Mouse (Mus musculus) ES-Bruce4 (cell line): ENCODE results near the gene March9. TPM values are rescaled to one million over a fixed set of nuclear protein-coding genes. Genes with fewer than 3 reads are reported as not detected.
"Not testable (repeated sequence)": the region's sequence is repeated elsewhere in the genome, so short reads cannot be mapped to it uniquely, and the experiment has no call there.

Experiments used
- H3K27ac ChIP-seq: 2 replicates; pipeline ENCODE4 v1.5.1; 2012; ENCODE audit warnings: low read length, inconsistent platforms; ENCODE audit not compliant: insufficient read depth
- H3K27me3 ChIP-seq: 2 replicates; pipeline ENCODE4 v1.6.1; 2012; ENCODE audit warnings: mild to moderate bottlenecking, low read length, inconsistent platforms; ENCODE audit not compliant: control insufficient read depth, poor library complexity, insufficient read depth, severe bottlenecking
- H3K36me3 ChIP-seq: 2 replicates; pipeline ENCODE4 v1.6.1; 2012; ENCODE audit warnings: inconsistent platforms, mild to moderate bottlenecking, low read length, moderate library complexity; ENCODE audit not compliant: control insufficient read depth, poor library complexity, insufficient read depth, severe bottlenecking
- H3K4me1 ChIP-seq: one replicate; pipeline ENCODE4 v1.8.1; 2011; ENCODE audit warnings: low read length; ENCODE audit not compliant: control insufficient read depth, insufficient read depth
- H3K4me3 ChIP-seq: 2 replicates; pipeline ENCODE4 v1.5.1; 2011; ENCODE audit warnings: low read depth, mild to moderate bottlenecking, low read length
- H3K9ac ChIP-seq: 2 replicates; pipeline ENCODE4 v1.6.1; 2012; ENCODE audit warnings: low read depth, mild to moderate bottlenecking, inconsistent platforms; ENCODE audit not compliant: poor library complexity, severe bottlenecking
- H3K9me3 ChIP-seq: replicated peaks from 2 replicates; pipeline ENCODE4 v1.6.1; 2012; ENCODE audit warnings: mild to moderate bottlenecking, low read length, inconsistent platforms; ENCODE audit not compliant: control insufficient read depth, poor library complexity, insufficient read depth, severe bottlenecking
- CTCF ChIP-seq: IDR thresholded peaks from one replicate; pipeline ENCODE4 v1.8.1; 2011; ENCODE audit warnings: low read depth, low read length
- EP300 ChIP-seq: IDR thresholded peaks from 2 replicates; pipeline ENCODE4 v1.6.1; 2011; ENCODE audit warnings: low read depth, low read length; ENCODE audit not compliant: insufficient read depth
- POLR2A ChIP-seq: IDR thresholded peaks from one replicate; pipeline ENCODE4 v1.8.1; 2011; ENCODE audit warnings: low read length; ENCODE audit not compliant: insufficient read depth
- polyA plus RNA-seq: library from polyadenylated mRNA; stranded (reverse); fragments of >200 nt; gene quantifications from 2 replicates; pipeline ENCODE4 v1.2.4, GENCODE M21; 2011; ENCODE audit warnings: low read depth; ENCODE audit not compliant: missing spikeins, insufficient read depth, insufficient read length

The March9 gene
- polyA plus RNA-seq, 1 experiment = 8.8 TPM

DNA sequence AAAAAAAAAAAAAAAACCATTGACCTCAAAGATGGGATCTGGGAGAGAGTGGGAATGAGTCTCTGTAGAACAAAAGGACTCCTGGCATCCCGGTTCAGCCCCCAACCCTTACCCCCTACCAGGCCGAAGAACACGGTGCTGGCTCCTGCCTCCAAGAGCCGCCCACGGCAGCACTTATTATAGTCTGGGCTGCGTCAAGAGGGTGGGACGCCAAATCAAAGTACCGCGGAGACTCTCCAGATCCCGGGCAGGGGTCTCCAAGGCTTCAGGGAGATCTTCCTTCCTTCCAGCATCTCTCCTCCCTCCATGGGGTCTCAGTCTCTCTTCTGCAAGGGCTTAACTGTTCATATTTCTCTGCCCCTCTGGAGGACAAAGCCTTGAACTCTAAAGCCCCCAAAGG lies 17.5 kb upstream of the March9 start:
- H3K27ac ChIP-seq = no peak overlapping the region
- peaks cover 15% of the 10 kb centered on the region for H3K27me3 ChIP-seq
- H3K4me1 ChIP-seq = no peaks in the 10 kb centered on the region
- H3K9ac ChIP-seq = no peak overlapping the region
- no peaks in the 10 kb centered on the region for H3K36me3 ChIP-seq
- H3K9me3 ChIP-seq = no peaks in the 10 kb centered on the region
- TF ChIP-seq EP300 (no peak), CTCF (no peak), POLR2A (no peak)
- no peak overlapping the region for H3K4me3 ChIP-seq

DNA sequence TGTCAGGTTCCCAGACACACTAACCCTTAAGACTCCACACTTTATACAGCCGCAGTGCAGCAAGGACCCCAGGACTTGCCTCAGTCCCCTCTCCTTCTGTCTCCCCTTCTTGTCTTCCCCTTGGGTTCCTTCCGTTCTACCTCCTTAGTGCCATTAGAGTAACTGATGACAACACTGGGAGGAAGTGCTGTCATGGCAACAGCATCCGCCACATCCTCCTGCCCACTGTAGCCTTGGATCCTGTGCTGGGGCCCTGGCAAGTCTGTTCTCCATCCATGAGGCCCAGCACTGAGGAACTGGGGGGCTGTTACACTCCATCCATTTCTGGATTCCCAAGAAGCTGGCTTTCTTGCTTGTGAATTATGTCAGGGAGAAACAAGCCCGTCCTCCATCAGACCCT lies 16.1 kb upstream of the March9 start:
- Histone ChIP-seq H3K36me3 (no peaks in the 10 kb centered on the region), H3K27ac (no peak overlapping the region), H3K27me3 (peaks cover 15% of the 10 kb centered on the region), H3K4me1 (peaks cover 2% of the 10 kb centered on the region), H3K4me3 (no peak overlapping the region), H3K9me3 (no peaks in the 10 kb centered on the region), H3K9ac (no peak overlapping the region)
- TF ChIP-seq EP300 (no peak), POLR2A (no peak), CTCF (no peak)

DNA sequence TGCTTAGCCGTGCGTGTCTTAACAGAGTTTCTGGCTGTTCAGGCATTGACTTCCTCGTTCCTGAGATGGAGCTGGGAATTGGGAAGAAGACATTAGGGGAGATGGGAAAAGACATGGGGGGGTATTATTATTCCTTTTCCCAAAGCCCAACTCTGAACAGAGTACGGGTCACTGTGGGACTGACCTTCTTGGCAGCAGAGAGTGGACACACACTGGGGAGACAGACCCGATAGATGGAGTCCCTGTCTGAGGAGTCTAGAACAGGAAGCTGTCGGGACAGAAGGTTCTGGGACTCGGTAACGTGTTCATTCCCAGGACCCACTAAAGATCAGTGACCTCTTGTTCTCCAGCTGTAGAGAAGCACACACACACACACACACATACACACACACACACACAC lies 15.7 kb upstream of the March9 start:
- H3K27ac ChIP-seq = no peak overlapping the region
- no peak overlapping the region for H3K9ac ChIP-seq
- no peaks in the 10 kb centered on the region for H3K9me3 ChIP-seq
- TF ChIP-seq EP300 = no peak
- TF ChIP-seq POLR2A = no peak
- TF ChIP-seq CTCF = no peak
- H3K4me1 ChIP-seq = peaks cover 2% of the 10 kb centered on the region
- no peak overlapping the region for H3K4me3 ChIP-seq
- peaks cover 15% of the 10 kb centered on the region for H3K27me3 ChIP-seq
- no peaks in the 10 kb centered on the region for H3K36me3 ChIP-seq

DNA sequence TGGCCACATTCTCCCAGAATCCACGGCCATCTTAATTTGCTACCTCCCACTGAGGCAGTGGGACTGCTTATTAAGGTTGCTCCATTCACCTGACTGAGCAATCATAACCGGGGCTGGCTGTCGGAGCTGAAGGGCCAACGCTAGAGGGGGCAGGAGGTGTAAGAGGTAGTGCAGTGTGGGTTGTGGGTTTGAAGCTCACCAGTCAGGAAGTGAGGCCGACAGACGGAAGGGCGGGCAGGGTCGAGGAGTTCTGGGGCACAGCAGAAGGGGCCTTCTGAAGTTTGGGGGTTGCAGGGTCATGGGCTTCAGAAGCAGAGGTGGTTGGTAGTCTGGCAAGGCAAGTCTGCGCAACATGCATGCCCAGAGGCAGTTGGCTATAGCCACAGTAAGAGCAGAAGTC lies 15.1 kb upstream of the March9 start, which contains the start of gene Agap2:
Gene Agap2, plus strand, starts transcription at position 205 of the 400 bp plus-strand sequence.
- TF ChIP-seq CTCF = peak; percentile 29
- TF ChIP-seq POLR2A = no peak
- TF ChIP-seq EP300 = no peak
- peaks cover 13% of the 10 kb centered on the region for H3K27me3 ChIP-seq

DNA sequence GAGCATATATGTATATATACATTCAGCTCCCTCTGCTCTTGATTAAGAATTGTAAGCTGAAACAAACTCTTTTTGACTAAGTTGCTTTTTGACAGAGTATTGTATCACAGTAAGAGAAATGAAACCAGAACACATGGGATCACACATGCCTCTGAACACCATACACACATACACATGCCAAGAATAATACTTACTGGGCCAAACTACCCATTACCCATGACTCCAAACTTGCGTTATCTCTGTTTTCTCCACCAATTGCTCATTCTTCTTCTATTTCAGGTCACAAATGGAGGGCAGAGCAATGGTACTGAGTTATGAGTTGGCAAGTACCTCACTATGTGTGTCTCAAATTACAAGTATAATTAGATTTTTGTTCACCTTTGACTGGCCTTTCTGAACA lies 14.0 kb upstream of the March9 start:
- no peak for TF ChIP-seq CTCF
- TF ChIP-seq POLR2A = no peak
- no peak for TF ChIP-seq EP300
- Histone ChIP-seq H3K36me3 (no peaks in the 10 kb centered on the region), H3K27me3 (peaks cover 3% of the 10 kb centered on the region; the same call in 1 of the 2 replicates), H3K9me3 (no peaks in the 10 kb centered on the region), H3K9ac (no peak overlapping the region), H3K4me3 (no peak overlapping the region), H3K4me1 (peaks cover 2% of the 10 kb centered on the region), H3K27ac (no peak overlapping the region)

More for the DNA sequence above, 15.1 kb upstream of the March9 start, which contains the start of gene Agap2:
- Histone ChIP-seq H3K4me3 (no peak within 1 kb of the TSS), H3K9ac (no peak within 1 kb of the TSS), H3K9me3 (no peaks in the 10 kb centered on the region), H3K27ac (no peak within 1 kb of the TSS), H3K4me1 (peaks cover 2% of the 10 kb centered on the region), H3K36me3 (no peaks in the 10 kb centered on the region)

- not testable (repeated sequence) for H3K27ac ChIP-seq, H3K9me3 ChIP-seq, H3K27me3 ChIP-seq, H3K4me1 ChIP-seq, H3K9ac ChIP-seq, H3K36me3 ChIP-seq, H3K4me3 ChIP-seq
These were observed 13.0 kb upstream of the March9 start for GRCm38 (mm10) chr10:127072969-127073368.

GRCm38 (mm10) chr10:127072270-127072669 lies 12.3 kb upstream of the March9 start:
- peaks cover 14% of the 10 kb centered on the region for H3K36me3 ChIP-seq
- not testable (repeated sequence) for H3K9ac ChIP-seq, H3K4me3 ChIP-seq, H3K27ac ChIP-seq, H3K9me3 ChIP-seq, H3K4me1 ChIP-seq, H3K27me3 ChIP-seq
